Mouse (Mus musculus) leukemia stem cell, adult 10-12 weeks (primary cell): ENCODE data around the gene Milr1. TPM values are rescaled to one million over a fixed set of nuclear protein-coding genes. Genes with fewer than 3 reads are reported as not detected.

Source experiments
- polyA plus RNA-seq: library from polyadenylated mRNA; stranded (reverse); fragments of >175 nt; gene quantifications from 2 replicates; pipeline ENCODE4 v1.2.3, GENCODE M21; 2012; ENCODE audit warnings: low replicate concordance

Gene Milr1
- polyA plus RNA-seq, result 0.30 TPM in 1 of 2 replicates, not detected in the other

DNA sequence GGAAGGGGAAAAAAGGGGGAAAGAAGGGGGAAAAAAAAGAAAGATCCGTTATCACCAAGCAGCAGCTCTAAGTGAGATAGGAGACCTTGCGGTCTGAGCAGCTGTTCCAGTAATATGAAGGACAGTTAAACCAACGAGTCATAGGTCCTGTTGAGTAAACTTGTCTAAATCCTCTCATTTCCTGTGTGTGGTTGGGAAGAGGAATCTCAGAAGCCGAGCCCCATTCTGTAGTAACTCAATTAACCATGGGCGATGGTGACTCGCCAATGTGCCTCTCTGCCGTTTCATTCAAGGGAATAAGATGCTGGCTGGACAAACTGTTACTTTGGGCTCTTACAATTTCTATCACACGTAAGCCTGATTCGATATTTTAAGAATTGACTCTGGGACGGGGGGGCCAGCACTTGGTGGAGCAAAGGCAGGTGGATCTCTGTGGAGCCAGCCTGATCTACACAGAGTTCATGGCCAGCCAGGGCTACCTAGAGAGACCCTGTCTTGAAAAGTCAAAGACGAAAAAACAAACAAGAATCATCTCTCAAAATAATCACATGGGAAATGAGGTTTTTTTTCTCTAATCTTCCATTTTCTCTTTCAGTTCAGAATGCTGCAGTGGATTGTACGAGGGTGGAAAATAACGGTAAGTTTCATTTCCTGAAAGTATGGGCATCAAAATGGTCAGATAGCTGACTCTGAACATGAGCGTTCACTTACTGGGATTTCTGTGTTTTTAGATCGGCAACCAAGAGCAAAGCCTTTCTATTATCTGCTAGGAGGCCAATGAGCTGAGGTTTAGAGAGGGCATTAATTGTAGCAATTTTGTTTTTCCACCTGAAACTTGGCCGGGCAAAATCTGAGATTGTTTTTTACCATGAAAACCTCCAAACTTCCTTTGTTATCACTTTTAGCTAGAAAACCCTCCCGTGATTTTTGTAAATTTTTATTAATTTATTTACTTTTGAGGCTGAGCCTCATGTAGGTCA, at the start of gene Milr1:
Gene Milr1 (plus strand): TSS at position 188 of the 980 bp plus-strand sequence.

DNA sequence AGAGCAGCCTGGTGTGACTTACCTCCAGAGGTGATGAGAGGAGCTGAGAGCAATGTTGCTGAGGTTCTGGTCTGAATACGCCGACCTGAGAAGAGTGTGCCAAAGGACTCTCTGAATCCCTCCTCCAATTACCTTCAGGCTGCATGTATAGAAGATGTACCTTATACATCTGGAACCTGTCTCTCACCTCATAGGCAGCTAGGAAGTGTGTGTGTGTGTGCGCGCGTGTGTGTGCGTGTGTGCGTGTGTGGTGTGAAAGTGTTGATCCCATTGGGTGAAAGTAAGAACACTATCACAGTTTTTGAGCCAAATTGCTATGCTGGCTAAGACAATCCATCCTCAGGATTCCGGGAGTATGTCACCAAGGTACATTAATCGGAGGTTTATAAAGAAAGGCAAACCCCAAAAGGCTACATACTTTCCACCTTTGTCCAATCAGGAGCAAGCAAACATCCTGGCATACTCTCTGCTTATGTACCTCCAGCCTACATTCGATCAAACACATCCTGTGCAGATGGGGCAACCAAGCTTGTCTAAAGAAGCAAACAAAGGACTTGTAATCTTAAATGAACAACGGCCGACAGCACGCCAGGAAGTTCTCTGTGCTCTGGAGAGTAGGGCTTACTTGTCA, 790 bp upstream of the Milr1 start, which contains the start of gene Pecam1:
Gene Pecam1 (minus strand): TSS at position 508 of the 631 bp plus-strand sequence.

DNA sequence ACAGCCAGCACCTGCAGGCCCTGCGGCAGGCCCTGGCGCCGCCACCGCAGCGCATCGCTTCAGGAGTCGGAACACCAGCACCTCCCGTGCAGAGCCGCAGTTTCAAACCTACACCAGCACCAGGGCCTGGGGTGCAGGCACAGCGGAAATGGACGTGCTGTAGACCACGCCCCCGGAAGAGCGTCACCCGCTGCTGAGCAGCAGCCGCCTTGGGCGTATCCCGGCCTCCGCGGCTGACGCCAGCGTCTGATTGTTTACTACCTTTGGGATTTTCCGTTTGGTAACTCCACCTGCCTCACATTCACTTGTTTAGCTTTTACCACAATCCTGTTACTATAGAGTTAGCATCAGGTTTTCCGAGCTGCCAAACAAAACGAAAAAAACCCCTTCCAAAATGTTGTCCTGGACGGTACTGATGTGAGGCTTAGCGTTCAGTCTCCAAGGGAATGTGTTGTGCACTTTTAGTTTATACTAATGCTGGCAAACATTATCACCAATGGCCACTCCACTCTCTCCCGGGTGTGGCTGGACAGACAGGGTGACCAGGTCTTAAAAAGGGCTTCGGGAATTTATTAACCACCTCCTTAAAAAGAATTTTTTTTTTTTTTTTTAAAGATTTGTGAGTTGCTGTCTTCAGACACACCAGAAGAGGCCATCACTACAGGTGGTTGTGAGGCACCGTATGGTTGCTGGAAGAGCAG, 28.5 kb downstream of the Milr1 start, which contains the start of gene Polg2:
Gene Polg2 (minus strand): TSS at position 150 of the 701 bp plus-strand sequence.

DNA sequence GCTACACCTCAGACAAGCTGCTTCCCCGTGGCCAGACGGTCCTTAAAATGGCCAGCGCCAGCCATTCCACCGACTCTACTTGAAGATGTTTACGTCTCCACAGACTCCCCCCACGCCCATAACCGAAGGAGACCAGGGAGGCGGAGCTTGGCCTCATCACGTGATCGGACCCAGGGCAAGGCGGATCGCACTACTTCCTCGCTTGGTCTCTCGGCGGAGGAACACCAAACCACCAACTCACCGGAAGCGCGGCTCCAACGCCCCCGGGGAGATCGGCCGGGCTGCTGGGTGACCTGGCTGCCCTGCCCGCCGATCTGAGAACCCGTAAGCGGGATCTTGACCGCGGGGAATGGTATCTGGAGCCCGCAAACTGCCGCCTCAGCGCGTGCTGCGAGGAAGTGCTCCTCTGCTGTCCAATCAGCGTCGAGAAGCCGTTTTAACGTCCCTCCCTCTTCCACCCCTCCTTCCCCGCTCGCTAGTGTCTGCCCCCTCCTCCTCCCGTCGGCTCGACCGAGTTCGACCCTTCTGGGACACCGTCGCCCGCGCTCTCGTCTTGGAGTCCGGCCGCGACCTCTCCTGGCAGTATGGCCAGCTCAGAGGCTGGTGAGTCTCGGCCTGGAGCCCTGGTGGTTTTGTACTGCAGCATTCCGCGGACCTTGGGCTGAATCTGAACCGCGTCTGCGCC, 37.9 kb downstream of the Milr1 start, which contains the start of the genes Ddx5 and Cep95:
Gene Ddx5 (minus strand): TSS at position 411 of the 685 bp plus-strand sequence.
Gene Cep95 (plus strand): TSS at position 478 of the 685 bp plus-strand sequence.

Other genes starting within 250 kb of the Milr1 start
- 4.0 and 7.8 TPM in 2 replicates for gene Tex2, start 137.8 kb upstream of the Milr1 start, polyA plus RNA-seq
- gene Pecam1, start 598 bp upstream of the Milr1 start, polyA plus RNA-seq, result 0.83 and 1.5 TPM in 2 replicates
- 1.3 and 2.4 TPM in 2 replicates for gene Polg2, start 28.3 kb downstream of the Milr1 start, polyA plus RNA-seq
- gene Ddx5, start 38.0 kb downstream of the Milr1 start, polyA plus RNA-seq, result 6,052 and 6,515 TPM in 2 replicates
- 2.0 and 4.0 TPM in 2 replicates for gene Cep95, start 38.0 kb downstream of the Milr1 start, polyA plus RNA-seq
- gene Smurf2, start 169.5 kb downstream of the Milr1 start, polyA plus RNA-seq, result 3.5 and 4.0 TPM in 2 replicates
- gene Kpna2, start 248.3 kb downstream of the Milr1 start, polyA plus RNA-seq, result 7.0 and 18.2 TPM in 2 replicates